Mouse (Mus musculus) pancreas, adult 10 weeks (tissue): ENCODE measurements around the gene Gfy. TPM values are rescaled to one million over a fixed set of nuclear protein-coding genes. Genes with fewer than 3 reads are reported as not detected.

Experiments
- polyA plus RNA-seq: library from polyadenylated mRNA; stranded (reverse); fragments of 350-450 nt; fragmentation: Illumina TruSeq; extraction: RNeasy Lipid Tissue Mini Kit (QIAGEN cat#74804); gene quantifications from one replicate; pipeline ENCODE4 v1.2.3, GENCODE M21; 2015; ENCODE audit warnings: low read depth, low replicate concordance; ENCODE audit not compliant: insufficient read depth

The Gfy gene
- polyA plus RNA-seq, result not detected

GRCm38 (mm10) chr7:45179469-45179868 is at the start of gene Gfy:
TSS of gene Gfy (minus strand) at chr7:45179569.

GRCm38 (mm10) chr7:45215673-45216441 is 36.5 kb upstream of the Gfy start, which contains the start of gene Tead2:
TSS of gene Tead2 (plus strand) at chr7:45215753.

GRCm38 (mm10) chr7:45211851-45212251 is 32.5 kb upstream of the Gfy start, which contains the start of gene Dkkl1:
TSS of gene Dkkl1 (minus strand) at chr7:45212147.

GRCm38 (mm10) chr7:45204380-45205143 is 25.2 kb upstream of the Gfy start, which contains the start of gene Ccdc155:
TSS of gene Ccdc155 (minus strand) at chr7:45204892.

GRCm38 (mm10) chr7:45180896-45181477 is 1.6 kb upstream of the Gfy start, which contains the start of gene Pth2:
TSS of gene Pth2 (plus strand) at chr7:45180995.

GRCm38 (mm10) chr7:45163735-45164490 is 15.5 kb downstream of the Gfy start, which contains the start of gene Slc17a7:
TSS of gene Slc17a7 (plus strand) at chr7:45163949.

GRCm38 (mm10) chr7:45154096-45154992 is 25.0 kb downstream of the Gfy start, which contains the start of the genes Pih1d1 and Aldh16a1:
TSS of gene Pih1d1 (plus strand) at chr7:45154303.
TSS of gene Aldh16a1 (minus strand) at chr7:45154584.

GRCm38 (mm10) chr7:45135993-45136567 is 43.3 kb downstream of the Gfy start, which contains the start of the genes Gm45713 and Flt3l:
TSS of gene Gm45713 (minus strand) at chr7:45136231.
TSS of gene Flt3l (minus strand) at chr7:45136432.

GRCm38 (mm10) chr7:45128624-45129246 is 50.6 kb downstream of the Gfy start, which contains the start of gene Rpl13a:
TSS of gene Rpl13a (minus strand) at chr7:45128761.

Other genes with a start within 250 kb of the Gfy start
- gene Tsks, start 236.4 kb downstream of the Gfy start, polyA plus RNA-seq, result not detected
- 3.9 TPM for gene Cpt1c, start 204.7 kb downstream of the Gfy start, polyA plus RNA-seq
- 31.9 TPM for gene Prmt1, start 193.0 kb downstream of the Gfy start, polyA plus RNA-seq
- gene Irf3, start 181.9 kb downstream of the Gfy start, polyA plus RNA-seq, result 70.4 TPM
- 2.8 TPM for gene Bcl2l12, start 180.9 kb downstream of the Gfy start, polyA plus RNA-seq
- 17.4 TPM for gene Scaf1, start 163.2 kb downstream of the Gfy start, polyA plus RNA-seq
- gene Rras, start 161.6 kb downstream of the Gfy start, polyA plus RNA-seq, result 29.2 TPM
- 5.3 TPM for gene Prr12, start 126.7 kb downstream of the Gfy start, polyA plus RNA-seq
- gene Nosip, start 117.1 kb downstream of the Gfy start, polyA plus RNA-seq, result 12.8 TPM
- 13.8 TPM for gene Prrg2, start 116.9 kb downstream of the Gfy start, polyA plus RNA-seq
- gene Rcn3, start 87.3 kb downstream of the Gfy start, polyA plus RNA-seq, result 25.7 TPM
- 25.4 TPM for gene Fcgrt, start 75.7 kb downstream of the Gfy start, polyA plus RNA-seq
- gene Rps11, start 55.1 kb downstream of the Gfy start, polyA plus RNA-seq, result 500 TPM
- gene Rpl13a, start 50.8 kb downstream of the Gfy start, polyA plus RNA-seq, result 1,110 TPM
- 0.61 TPM for gene Gm45713, start 43.3 kb downstream of the Gfy start, polyA plus RNA-seq
- 14.1 TPM for gene Flt3l, start 43.1 kb downstream of the Gfy start, polyA plus RNA-seq
- 8.8 TPM for gene Pih1d1, start 25.3 kb downstream of the Gfy start, polyA plus RNA-seq
- 9.4 TPM for gene Aldh16a1, start 25.0 kb downstream of the Gfy start, polyA plus RNA-seq
- not detected for gene Slc17a7, start 15.6 kb downstream of the Gfy start, polyA plus RNA-seq
- not detected for gene Pth2, start 1.4 kb upstream of the Gfy start, polyA plus RNA-seq
- gene Ccdc155, start 25.3 kb upstream of the Gfy start, polyA plus RNA-seq, result not detected
- gene Dkkl1, start 32.6 kb upstream of the Gfy start, polyA plus RNA-seq, result 7.0 TPM
- gene Tead2, start 36.2 kb upstream of the Gfy start, polyA plus RNA-seq, result 98.6 TPM
- 2.7 TPM for gene Cd37, start 59.5 kb upstream of the Gfy start, polyA plus RNA-seq
- not detected for gene Slc6a16, start 61.5 kb upstream of the Gfy start, polyA plus RNA-seq
- not detected for gene Slc6a21, start 97.9 kb upstream of the Gfy start, polyA plus RNA-seq
- 15.2 TPM for gene Trpm4, start 154.2 kb upstream of the Gfy start, polyA plus RNA-seq
- gene Hrc, start 155.7 kb upstream of the Gfy start, polyA plus RNA-seq, result 0.89 TPM
- gene Ppfia3, start 187.4 kb upstream of the Gfy start, polyA plus RNA-seq, result 0.92 TPM
- 4.4 TPM for gene Lin7b, start 191.0 kb upstream of the Gfy start, polyA plus RNA-seq
- gene Snrnp70, start 216.2 kb upstream of the Gfy start, polyA plus RNA-seq, result 230 TPM
- gene Kcna7, start 226.1 kb upstream of the Gfy start, polyA plus RNA-seq, result not detected
- not detected for gene Ntf5, start 234.1 kb upstream of the Gfy start, polyA plus RNA-seq
- not detected for gene Lhb, start 241.3 kb upstream of the Gfy start, polyA plus RNA-seq